Mouse (Mus musculus): ENCODE results near the gene Wdr74.

GRCm38 (mm10) chr19:8757471-8757998 lies 21.9 kb downstream of the Wdr74 start:
- TF ChIP-seq CTCF (IDR thresholded peaks at IDR 0.05; ENCODE audit: low read depth) (no peak), EP300 (IDR thresholded peaks at IDR 0.05; ENCODE audit: low read depth) (no peak)

Data from liver, postnatal 0 days (tissue).